Mouse (Mus musculus): ENCODE results near the gene Daxx.
"Not testable (repeated sequence)": the region's sequence is repeated elsewhere in the genome, so short reads cannot be mapped to it uniquely, and the experiment has no call there.

Daxx gene

DNA sequence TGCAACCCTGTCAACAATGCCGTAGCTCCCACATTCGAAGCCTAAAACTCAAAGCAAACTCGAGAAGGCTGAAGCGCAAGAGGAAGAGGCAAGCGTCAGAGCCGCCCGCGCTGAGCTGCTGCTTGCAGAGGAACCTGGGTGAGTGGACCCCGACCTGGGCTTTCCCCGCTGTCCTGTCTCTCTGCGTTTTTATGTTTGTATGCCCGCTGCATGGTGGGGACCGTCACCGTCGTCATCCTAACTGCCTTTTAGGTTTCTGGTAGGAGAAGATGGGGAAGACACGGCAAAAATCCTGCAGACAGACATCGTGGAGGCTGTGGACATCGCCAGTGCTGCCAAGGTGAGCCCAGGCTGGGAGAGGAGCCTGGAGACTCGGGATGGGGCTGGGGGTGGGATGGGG, 32.2 kb downstream of the Daxx start:
- no peak for DNase-seq (ENCODE audit: low spot score)

DNA sequence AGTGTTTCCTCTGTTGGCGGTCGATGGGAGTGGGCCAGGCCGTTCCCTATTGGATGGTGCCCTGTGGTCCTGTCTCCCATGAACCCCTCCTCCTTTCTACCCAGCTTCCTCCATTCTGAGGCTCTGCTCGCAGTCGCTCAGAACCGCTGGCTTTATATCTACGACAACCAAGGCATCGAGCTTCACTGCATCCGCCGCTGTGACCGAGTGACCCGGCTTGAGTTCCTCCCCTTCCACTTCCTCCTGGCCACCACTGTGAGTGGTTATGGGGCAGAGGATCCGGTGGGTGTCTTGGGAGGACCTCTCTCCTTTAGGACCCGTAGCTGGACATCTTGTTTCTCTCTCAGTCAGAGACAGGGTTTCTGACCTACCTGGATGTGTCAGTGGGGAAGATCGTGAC, 34.2 kb downstream of the Daxx start:
- no peak for DNase-seq (ENCODE audit: low spot score)

DNA sequence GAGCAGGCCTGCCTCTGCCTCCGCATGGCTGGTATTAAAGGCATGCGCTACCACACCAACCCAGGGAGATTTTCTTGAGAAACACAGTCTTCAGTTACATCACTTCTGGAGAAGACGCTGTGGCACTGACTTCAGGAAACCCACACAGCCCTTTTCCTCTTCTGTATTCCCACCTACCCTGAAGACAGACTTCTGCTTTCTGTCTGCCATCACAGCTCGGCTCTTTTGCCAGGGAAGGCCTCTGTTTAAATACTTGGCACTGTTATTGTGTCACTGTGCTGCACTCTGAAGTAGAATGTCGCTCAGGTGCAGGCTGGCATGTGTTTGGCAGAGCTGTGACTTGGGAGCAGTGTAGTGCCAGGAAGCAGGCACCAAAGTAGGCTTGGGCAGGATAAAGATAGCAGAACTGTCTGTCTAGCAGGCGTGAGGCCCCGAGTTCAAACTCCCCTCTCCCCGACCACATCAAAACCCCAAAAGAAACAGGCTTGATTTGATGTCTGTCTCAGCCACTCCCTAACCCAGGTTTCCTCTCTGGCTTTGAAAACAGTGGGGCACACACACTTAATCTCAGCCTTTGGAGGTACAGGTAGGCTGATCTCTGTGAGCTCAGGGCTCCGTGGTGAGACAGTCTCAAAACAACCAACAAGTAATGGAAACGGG, 38.3 kb downstream of the Daxx start:
- no peak for DNase-seq (ENCODE audit: low spot score)

DNA sequence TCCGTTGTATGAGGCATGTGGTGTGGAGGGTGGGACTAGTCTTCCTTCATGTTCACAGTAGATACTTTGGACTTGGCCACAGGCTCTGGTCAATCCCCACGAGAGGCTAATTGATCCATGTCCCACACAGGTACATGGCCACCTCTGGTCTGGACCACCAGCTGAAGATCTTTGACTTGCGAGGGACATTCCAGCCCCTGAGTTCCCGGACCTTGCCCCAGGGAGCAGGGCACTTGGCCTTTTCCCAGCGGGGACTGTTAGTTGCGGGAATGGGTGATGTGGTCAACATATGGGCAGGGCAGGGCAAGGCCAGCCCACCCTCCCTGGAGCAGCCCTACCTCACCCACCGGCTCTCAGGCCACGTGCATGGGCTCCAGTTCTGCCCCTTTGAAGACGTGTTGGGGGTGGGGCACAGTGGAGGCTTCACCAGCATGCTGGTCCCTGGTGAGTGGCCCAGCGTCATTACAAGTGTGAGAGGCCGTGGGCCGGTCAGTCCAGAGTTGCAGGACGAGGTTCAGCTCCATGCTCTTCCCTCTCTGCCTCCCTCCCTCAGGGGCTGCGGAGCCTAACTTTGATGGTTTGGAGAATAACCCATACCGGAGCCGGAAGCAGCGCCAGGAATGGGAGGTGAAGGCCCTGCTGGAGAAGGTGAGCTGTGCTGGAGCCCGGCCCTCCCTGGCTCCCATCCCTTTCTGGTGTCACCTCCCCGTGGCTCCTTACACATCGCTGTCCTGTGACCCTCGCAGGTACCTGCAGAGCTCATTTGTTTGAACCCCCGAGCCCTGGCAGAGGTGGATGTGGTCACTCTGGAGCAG, 39.1 kb downstream of the Daxx start:
- no peak for DNase-seq (ENCODE audit: low spot score)

DNA sequence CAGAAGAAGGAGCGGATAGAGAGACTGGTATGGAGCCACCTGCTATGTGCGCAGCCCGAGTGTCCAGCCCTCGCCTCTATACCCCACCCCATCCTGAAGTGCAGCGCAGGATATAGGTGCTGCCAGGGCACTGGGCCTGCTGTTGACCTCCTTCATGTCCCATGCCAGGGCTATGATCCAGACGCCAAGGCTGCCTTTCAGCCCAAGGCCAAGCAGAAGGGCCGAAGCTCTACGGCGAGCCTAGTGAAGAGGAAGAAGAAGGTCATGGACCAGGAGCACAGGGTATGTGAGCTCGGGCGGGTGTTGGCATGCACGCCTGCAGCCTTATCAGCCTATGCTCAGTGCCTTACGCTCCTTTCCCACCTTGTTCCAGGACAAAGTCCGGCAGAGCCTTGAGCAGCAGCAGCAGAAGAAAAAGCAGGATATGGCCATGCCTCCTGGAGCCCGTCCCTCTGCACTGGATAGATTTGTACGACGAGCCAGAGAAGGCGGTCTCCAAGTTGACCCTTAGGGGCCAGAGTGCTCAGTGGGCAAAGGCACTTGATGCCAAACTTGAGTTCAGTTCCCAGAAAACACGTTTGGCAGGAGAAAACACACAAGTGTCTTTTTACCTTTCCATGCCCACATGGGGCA, 39.8 kb downstream of the Daxx start:
- DNase-seq (ENCODE audit: low spot score): no peak

DNA sequence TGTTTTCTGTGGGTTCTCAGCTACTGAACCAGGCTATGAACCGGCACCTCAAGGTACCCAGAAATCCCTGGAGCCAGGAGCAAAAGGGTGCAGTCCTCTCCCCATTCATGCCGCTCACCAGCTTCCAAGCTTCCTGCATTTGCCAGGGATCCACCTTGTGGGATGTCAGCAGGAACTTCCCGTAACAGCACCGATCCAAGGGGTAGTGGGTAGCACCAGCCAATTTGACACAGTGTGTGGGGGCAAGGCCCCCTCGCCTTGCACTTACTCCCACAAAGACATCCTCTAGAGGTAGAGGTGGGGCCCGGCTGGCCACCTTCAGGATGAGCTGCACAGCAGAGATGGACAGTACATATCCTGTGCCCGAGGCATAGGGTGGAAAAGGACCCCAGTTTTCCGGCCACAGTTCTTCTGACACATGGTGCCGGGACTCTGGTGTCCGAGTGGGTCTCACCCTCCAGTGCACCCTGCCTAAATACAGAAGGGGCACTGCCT, 41.0 kb downstream of the Daxx start:
- DNase-seq (ENCODE audit: low spot score): no peak

DNA sequence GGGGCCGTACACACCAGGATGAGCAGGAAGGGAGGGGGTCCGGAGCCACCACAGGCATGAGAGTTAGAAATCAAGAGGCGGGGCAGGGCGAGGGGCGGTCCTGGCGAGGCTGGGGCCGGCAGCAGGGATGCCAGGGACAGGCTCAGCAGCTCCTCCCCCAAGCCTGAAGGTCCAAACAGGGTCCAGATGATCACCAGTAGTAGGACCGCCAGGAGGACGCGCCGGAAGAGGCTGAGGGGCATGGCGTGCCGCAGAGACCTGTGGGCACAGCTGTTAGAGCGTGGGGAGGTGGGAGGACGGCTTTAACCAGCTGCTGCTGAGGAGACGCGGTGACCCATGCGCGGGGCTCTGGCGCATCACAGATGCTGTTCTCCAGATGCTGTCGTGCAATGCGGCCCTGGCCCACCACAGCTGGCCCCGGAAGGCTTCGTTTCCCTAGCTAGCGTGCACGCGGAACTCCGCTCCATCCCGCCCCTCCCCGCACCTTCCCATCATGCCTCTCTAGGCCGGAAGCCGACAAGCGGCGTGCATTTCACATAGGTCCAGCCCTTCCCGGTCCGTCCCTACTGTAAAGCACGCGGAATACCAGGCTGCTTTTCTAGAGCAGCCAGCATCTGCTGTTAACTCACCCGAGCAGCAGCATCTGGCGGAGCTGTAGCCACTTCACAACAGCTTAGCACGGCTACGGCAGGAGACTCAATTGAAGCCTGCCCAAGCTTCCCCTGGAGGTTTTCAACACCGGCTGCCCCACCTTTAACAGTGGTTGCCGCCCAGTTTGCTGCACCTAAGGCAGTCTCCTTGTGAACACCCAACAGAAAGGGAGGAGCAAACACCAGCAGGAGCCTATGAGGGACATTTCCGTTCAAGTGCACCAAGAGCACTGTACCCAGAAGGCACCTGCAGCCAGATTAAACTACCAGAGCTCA, 42.1 kb downstream of the Daxx start, which contains the start of gene B3galt4:
Gene B3galt4, minus strand, starts transcription at position 468 of the 926 bp plus-strand sequence.
- peak; percentile 66 for DNase-seq (ENCODE audit: low spot score)

DNA sequence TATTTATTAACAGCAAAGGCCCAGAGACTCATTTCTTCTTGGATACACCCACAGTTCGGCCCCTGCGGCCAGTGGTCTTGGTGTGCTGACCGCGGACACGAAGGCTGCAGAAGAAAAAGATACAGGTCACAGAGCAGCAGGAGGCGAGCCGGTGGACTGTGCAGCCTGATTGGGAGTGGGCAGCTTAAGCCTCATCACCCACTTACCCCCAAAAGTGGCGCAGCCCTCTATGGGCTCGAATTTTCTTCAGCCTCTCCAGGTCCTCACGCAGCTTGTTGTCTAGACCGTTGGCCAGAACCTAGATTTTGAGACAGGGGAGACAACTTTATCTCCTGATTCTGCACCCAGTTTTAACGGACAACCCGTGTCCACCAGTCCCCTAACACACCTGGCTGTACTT, 42.8 kb downstream of the Daxx start:
- not testable (repeated sequence) for DNase-seq (ENCODE audit: low spot score)

DNA sequence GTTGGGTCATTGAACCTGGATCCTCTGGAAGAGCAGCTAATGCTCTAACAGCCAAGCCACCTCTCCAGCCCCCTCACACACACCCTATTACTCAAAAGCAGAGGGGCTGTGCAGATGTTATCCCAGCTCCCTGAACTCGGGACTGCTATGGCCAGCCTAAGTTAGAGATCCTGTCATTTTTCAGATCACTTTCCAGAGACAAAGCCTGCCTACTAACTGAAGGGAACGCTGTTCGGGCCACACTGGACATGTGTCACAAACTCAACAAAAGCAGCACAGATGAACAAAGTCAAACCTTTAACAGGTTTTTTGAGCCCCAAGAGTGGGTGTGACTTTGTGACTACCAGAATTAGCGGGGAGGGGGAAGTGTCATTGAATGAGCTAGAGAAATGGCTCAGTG, 43.7 kb downstream of the Daxx start:
- no peak for DNase-seq (ENCODE audit: low spot score)

DNA sequence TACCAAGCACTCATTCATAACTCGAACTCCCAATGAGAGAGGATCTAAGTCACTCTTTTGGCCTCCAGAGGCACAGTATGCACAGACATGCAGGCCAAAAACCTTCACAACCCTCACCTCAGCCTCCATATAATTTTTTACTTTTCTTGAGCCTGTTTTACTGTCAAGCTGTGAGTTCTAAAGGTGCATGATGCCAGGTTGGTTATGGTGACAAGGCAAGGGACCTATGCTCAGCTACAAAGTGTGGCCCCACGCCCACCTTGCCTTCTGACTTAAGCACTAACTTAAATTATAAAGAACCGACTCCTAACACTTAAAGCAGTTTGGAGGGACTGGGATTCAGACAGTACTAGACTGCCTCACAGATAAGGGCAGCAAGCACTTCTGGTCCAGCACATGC, 44.1 kb downstream of the Daxx start:
- no peak for DNase-seq (ENCODE audit: low spot score)

DNA sequence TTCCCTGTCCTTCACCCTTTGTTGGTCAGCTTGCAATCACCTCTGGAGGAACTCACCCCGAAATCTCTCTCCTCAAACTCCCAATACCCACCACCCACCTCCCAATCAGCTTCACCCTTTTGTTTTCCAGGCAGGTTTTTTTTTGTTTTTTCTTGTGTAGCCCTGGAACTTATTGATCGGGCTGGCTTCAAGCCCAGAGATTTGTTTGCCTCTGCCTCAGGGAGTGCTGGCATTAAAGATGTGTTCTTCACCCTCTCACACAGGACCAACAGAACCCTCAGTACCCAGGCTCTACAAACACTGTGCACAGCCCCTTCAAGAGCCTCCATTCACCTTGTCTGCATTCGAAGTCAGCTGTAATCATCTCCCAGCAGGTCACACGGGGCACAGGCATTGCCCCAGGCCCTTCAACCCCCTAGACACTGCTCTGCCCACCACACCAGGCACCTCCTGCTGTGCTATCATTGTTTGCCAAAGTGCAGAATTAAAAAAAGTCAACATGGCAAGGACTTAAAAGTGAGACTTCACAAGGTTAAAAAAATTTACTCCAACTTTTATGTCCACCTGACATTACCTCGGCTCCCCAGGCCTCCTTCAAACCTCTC, 44.8 kb downstream of the Daxx start:
- DNase-seq (ENCODE audit: low spot score): no peak

DNA sequence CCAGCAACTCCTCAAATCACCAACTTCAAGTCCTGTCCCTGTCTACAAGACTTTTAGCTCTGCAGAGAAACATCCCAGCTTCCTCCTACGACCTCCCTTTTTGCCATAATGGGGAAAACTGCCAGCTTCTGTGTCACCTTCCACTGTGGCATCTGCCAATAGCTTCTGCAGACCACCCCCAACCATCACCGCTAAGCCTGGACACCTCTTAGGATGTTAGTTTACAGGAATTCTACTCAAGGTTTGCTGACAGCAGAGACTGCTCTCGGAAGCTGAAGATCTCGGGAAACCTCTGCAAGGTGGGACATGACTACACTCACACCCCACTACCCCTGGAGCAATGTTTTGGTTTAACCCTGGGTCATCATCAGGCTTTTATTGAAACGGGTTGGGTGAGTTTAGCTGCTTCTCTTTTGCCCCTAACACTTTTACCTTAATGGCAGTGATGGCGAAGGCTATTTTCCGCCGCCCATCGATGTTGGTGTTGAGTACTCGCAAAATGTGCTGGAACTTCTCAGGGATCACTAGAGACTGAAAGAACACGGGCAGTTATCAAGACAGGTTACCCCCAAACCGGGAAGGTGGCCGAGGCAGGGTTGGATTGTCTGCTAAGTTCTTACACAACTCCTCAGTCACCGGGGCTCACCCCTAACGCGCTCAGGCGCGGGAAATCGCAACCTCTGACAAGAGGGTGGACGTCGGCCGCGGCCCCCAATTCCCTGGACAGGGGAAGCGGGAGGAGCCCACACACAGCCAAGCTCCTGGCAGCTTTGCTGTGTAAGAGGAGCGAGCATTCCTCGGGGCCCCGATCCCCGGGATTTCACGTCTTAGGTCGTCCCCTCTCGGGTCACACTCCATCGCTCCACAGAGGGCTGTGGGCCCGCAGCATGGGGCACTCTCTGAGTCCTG, 45.7 kb downstream of the Daxx start:
- DNase-seq (ENCODE audit: low spot score): no peak

DNA sequence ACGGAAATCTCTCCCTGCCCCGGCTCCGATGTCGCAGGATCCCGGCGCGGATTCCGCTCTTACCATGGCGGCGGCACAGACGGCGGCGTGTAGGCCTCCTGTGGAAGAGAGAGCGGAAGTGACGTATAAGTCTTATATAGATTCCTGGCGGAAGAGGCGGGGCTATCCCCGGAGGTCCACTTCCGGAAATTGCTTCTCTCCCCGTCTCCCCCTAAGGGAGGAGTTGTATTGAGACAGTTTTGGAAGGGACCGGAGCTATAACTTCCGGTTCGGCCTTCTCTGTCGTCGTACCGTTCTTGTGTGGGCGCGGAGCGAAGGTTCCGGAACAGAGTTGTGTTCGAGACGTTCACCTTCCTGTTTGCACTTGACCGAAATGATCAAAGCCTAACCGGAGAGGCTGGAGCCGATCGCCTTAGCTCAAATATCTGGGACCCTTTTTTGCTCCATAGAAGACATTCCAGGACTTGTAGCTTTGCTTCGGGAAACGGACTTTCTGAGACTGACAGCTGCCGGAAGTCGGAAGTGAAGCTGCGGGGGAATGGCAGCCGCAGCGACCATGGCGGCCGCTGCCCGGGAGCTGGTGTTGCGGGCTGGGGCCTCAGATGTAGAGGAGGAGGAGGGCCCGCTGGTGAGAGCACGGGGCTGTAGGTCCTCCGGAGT, 46.5 kb downstream of the Daxx start, which contains the start of the genes Vps52 and Rps18:
Gene Vps52, plus strand, starts transcription at position 258 of the 660 bp plus-strand sequence.
Gene Rps18, minus strand, starts transcription at position 447 of the 660 bp plus-strand sequence.
- peak; percentile 91 for DNase-seq (ENCODE audit: low spot score)

DNA sequence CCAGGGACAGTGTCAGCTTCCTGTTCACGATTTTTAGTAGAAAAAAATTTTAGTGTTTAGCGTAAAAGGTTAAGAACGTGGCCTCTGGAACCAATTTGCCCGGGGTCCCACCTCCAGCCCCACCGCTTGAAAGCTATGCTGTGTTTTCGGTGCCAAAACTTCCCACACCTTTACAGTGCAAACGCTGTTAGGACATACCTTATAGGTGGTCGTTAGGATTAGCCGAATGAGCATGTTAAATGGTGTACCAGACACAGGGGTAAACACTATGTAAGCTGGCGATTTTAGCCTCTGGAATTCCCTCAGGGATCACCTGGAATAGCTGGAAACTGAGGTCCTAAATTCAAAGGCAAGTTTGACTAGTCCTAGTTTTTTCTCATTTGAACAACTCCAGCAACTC, 47.1 kb downstream of the Daxx start:
- DNase-seq (ENCODE audit: low spot score): no peak

DNA sequence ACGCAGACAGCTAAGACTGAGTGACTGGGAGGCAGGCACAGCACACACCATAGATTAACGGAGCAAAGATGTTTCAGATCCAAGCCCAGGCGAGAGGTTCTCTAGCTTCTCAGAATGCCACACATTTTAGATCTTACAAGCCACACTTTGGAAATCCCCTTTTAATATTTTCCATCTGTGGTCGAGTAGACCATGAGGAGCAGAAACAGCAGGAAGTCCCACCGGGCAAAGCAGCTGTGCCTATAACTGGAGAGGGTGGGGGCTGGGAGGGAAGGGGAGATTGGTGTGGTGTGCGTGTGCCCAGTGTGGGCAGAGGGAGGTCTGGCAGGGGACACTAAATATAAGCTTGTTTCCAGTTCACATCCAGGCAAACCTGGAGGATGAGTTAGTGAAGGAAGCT, 48.3 kb downstream of the Daxx start:
- no peak for DNase-seq (ENCODE audit: low spot score)

DNA sequence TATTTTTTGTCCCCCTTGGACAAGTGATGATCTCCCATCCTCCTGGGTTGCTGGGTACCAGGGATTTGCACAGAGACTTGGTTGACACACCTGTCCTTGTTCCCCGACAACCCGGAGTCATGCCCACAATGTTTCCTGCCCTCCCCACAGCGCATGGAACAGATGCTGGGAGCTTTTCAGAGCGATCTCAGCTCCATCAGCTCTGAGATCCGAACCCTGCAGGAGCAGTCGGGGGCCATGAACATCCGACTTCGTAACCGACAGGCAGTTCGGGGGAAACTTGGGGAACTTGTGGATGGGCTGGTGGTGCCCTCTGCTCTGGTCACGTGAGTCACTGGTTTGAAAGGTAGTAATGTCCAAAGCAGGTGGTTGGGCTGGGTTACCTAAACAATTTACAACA, 49.2 kb downstream of the Daxx start:
- no peak for DNase-seq (ENCODE audit: low spot score)

DNA sequence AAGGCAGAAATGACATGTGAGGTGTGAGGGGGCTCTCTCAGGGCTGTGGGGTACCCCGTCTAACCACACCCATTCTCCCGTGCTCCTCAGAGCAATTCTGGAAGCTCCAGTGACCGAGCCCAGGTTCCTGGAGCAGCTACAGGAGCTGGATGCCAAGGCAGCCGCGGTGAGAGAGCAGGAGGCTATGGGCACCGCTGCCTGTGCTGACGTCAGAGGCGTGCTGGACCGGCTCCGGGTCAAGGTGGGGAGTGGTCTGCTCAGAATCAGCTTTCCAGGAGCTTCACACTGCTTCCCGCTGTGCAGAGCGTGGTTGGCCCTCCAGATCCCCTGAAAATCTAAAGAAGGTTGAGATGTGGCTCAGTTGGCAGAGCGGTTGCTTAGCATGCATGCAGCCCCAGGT, 49.9 kb downstream of the Daxx start:
- no peak for DNase-seq (ENCODE audit: low spot score)

DNA sequence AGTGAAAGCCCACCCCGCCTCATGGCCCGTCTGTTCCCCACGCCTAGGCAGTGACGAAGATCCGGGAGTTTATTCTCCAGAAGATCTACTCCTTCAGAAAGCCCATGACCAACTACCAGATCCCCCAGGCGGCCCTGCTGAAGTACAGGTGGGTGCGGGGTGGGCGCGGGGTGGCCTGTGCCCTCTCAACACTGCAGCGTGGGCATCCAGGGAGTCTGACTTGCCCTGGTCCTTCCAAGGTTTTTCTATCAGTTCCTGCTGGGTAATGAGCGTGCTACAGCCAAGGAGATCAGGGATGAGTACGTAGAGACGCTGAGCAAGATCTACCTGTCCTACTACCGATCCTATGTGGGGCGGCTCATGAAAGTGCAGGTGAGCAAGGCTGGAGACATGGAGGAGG, 50.7 kb downstream of the Daxx start:
- no peak for DNase-seq (ENCODE audit: low spot score)

DNA sequence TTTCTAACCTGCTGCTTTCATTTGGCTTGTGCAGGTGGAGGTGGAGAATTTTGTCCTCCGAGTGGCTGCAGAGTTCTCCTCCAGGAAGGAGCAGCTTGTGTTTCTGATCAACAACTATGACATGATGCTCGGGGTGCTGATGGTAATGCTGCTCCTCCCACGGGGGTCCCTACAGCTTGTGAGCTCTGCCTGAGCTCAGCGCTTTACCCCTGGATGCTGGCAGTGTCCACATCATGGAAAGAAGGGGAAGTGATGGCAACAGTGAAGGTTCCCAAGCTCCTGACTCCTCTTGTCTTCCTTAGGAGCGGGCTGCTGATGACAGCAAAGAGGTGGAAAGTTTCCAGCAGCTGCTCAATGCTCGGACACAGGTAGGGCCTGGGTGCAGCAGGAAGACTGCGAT, 53.7 kb downstream of the Daxx start:
- DNase-seq (ENCODE audit: low spot score): no peak

Data from urinary bladder, postnatal 25 days (tissue).